Mouse (Mus musculus) intestine, embryonic 16.5 days (tissue): ENCODE measurements around the gene Gm9821. TPM values are rescaled to one million over a fixed set of nuclear protein-coding genes. Genes with fewer than 3 reads are reported as not detected.
A peak's percentile ranks its signal among the peaks of the same experiment; 100 is the strongest.

Source experiments
- ATAC-seq: fragments of 200-750 bp; cut with Nextera tagmentation; 2 replicates; pipeline ENCODE4 v1.8.0; 2017; ENCODE audit warnings: moderate TSS enrichment, moderate library complexity
- H3K27ac ChIP-seq: fragments of 300-500 bp; sonication (generic); 2 replicates; pipeline ENCODE4 v1.5.1; 2014; ENCODE audit warnings: mild to moderate bottlenecking, low read length
- H3K27me3 ChIP-seq: fragments of 300-500 bp; sonication (generic); replicated peaks from 2 replicates; pipeline ENCODE4 v1.6.1; 2014; ENCODE audit warnings: low read length, control low read depth, mixed read lengths; ENCODE audit not compliant: control insufficient read depth, insufficient read depth
- H3K36me3 ChIP-seq: fragments of 300-500 bp; sonication (generic); 2 replicates; pipeline ENCODE4 v1.6.1; 2014; ENCODE audit warnings: low read length, control low read depth; ENCODE audit not compliant: control insufficient read depth, insufficient read depth
- H3K4me1 ChIP-seq: fragments of 300-500 bp; sonication (generic); 2 replicates; pipeline ENCODE4 v1.6.1; 2014; ENCODE audit warnings: low read length, control low read depth, mixed read lengths; ENCODE audit not compliant: control insufficient read depth, insufficient read depth
- H3K4me2 ChIP-seq: fragments of 300-500 bp; sonication (generic); 2 replicates; pipeline ENCODE4 v1.6.1; 2014; ENCODE audit warnings: low read depth, low read length, control low read depth
- H3K4me3 ChIP-seq: fragments of 300-500 bp; sonication (generic); 2 replicates; pipeline ENCODE4 v1.5.1; 2014; ENCODE audit warnings: mild to moderate bottlenecking, low read length
- H3K9ac ChIP-seq: fragments of 300-500 bp; sonication (generic); 2 replicates; pipeline ENCODE4 v1.6.1; 2014; ENCODE audit warnings: low read depth, low read length
- H3K9me3 ChIP-seq: fragments of 300-500 bp; sonication (generic); 2 replicates; pipeline ENCODE4 v1.6.1; 2016; ENCODE audit warnings: low read length, control low read depth; ENCODE audit not compliant: control insufficient read depth
- WGBS: fragments of 180-500 bp; shearing (Covaris S2); extraction: QIAGEN DNeasy Blood & Tissue Kit; methylation state at CpG from one replicate; pipeline ENCODE4 v1.1.7; 2014; 5-methylcytosine and 5-hydroxymethylcytosine counted together
- polyA plus RNA-seq: library from polyadenylated mRNA; unstranded; fragments of >200 nt; fragmentation: Nextera tagmentation; extraction: Ambion mirVana; gene quantifications from 2 replicates; pipeline ENCODE4 v1.2.1, GENCODE M21; 2015

The Gm9821 gene
- polyA plus RNA-seq, 1 experiment from 2014 or later, result 0.28 TPM

- ATAC-seq, result no peak
- Histone ChIP-seq H3K4me1 (peaks cover 71% of the 10 kb centered on the region), H3K36me3 (no peaks in the 10 kb centered on the region), H3K4me2 (peak overlapping the region; percentile 74; the same call in 1 of the 2 replicates), H3K9me3 (no peaks in the 10 kb centered on the region), H3K27ac (peak overlapping the region; percentile 2; the same call in 1 of the 2 replicates), H3K4me3 (no peak overlapping the region), H3K27me3 (no peaks in the 10 kb centered on the region), H3K9ac (0 out of 2 replicates have a peak overlapping the region, but pooled peaks have one; percentile 61)
- WGBS, result 90% methylated on average over 5 of the region's 5 CpGs
Observed at GRCm38 (mm10) chr2:91960459-91960858, 15.0 kb downstream of the Gm9821 start.

- peak overlapping the region; percentile 91 for H3K4me3 ChIP-seq
- no peaks in the 10 kb centered on the region for H3K36me3 ChIP-seq
- ATAC-seq, result peak; percentile 79
- peak overlapping the region; percentile 74 for H3K4me2 ChIP-seq
- peak overlapping the region; percentile 92 for H3K27ac ChIP-seq
- peaks cover 58% of the 10 kb centered on the region for H3K4me1 ChIP-seq
- no peaks in the 10 kb centered on the region for H3K27me3 ChIP-seq
- peak overlapping the region; percentile 98 for H3K9ac ChIP-seq
- WGBS, result 37% methylated on average over 4 of the region's 4 CpGs
- H3K9me3 ChIP-seq, result no peaks in the 10 kb centered on the region
Observed at GRCm38 (mm10) chr2:91961901-91962761, 16.6 kb downstream of the Gm9821 start.

- Histone ChIP-seq H3K4me3 (peak overlapping the region; percentile 91), H3K9me3 (no peaks in the 10 kb centered on the region), H3K4me1 (peaks cover 53% of the 10 kb centered on the region), H3K4me2 (peak overlapping the region; percentile 74), H3K27ac (peak overlapping the region; percentile 87), H3K36me3 (no peaks in the 10 kb centered on the region), H3K9ac (peak overlapping the region; percentile 98), H3K27me3 (no peaks in the 10 kb centered on the region)
- under 1% methylated on average over 39 of the region's 39 CpGs for WGBS
- peak; percentile 3; the same call in 1 of the 2 replicates for ATAC-seq
Observed at GRCm38 (mm10) chr2:91962864-91963401, 17.4 kb downstream of the Gm9821 start.

- Histone ChIP-seq H3K4me1 (peaks cover 55% of the 10 kb centered on the region), H3K4me3 (peak overlapping the region; percentile 91), H3K9ac (peak overlapping the region; percentile 98), H3K36me3 (no peaks in the 10 kb centered on the region), H3K27ac (peak overlapping the region; percentile 87), H3K9me3 (no peaks in the 10 kb centered on the region), H3K27me3 (no peaks in the 10 kb centered on the region), H3K4me2 (peak overlapping the region; percentile 74)
- ATAC-seq, result peak; percentile 89
- WGBS, result under 1% methylated on average over 28 of the region's 57 CpGs
Observed at GRCm38 (mm10) chr2:91963443-91963932, 18.0 kb downstream of the Gm9821 start.

- WGBS, result 70% methylated on average over 3 of the region's 3 CpGs
Observed at GRCm38 (mm10) chr2:91964610-91965204, 19.2 kb downstream of the Gm9821 start.

GRCm38 (mm10) chr2:91965417-91965816 lies 19.9 kb downstream of the Gm9821 start:
- peaks cover 35% of the 10 kb centered on the region for H3K4me1 ChIP-seq
- H3K36me3 ChIP-seq, result no peaks in the 10 kb centered on the region
- H3K4me2 ChIP-seq, result peak overlapping the region; percentile 43
- H3K27me3 ChIP-seq, result no peaks in the 10 kb centered on the region
- H3K9me3 ChIP-seq, result no peaks in the 10 kb centered on the region
- 18% methylated on average over 20 of the region's 20 CpGs for WGBS
- peak overlapping the region; percentile 91 for H3K4me3 ChIP-seq
- no peak for ATAC-seq
- H3K9ac ChIP-seq, result peak overlapping the region; percentile 41
- H3K27ac ChIP-seq, result peak overlapping the region; percentile 63

More at GRCm38 (mm10) chr2:91964610-91965204, 19.2 kb downstream of the Gm9821 start:
- H3K4me2 ChIP-seq, result peak overlapping the region; percentile 51
- peak overlapping the region; percentile 64 for H3K27ac ChIP-seq
- H3K9ac ChIP-seq, result peak overlapping the region; percentile 41
- ATAC-seq, result no peak
- peak overlapping the region; percentile 91 for H3K4me3 ChIP-seq
- H3K36me3 ChIP-seq, result no peaks in the 10 kb centered on the region
- no peaks in the 10 kb centered on the region for H3K27me3 ChIP-seq
- peaks cover 42% of the 10 kb centered on the region for H3K4me1 ChIP-seq
- H3K9me3 ChIP-seq, result no peaks in the 10 kb centered on the region

GRCm38 (mm10) chr2:91966367-91966766 lies 20.9 kb downstream of the Gm9821 start:
- no peak for ATAC-seq
- H3K36me3 ChIP-seq, result no peaks in the 10 kb centered on the region
- no peak overlapping the region for H3K4me2 ChIP-seq
- no peak overlapping the region for H3K27ac ChIP-seq
- H3K27me3 ChIP-seq, result no peaks in the 10 kb centered on the region
- peaks cover 33% of the 10 kb centered on the region for H3K4me1 ChIP-seq
- no peak overlapping the region for H3K9ac ChIP-seq
- H3K4me3 ChIP-seq, result no peak overlapping the region
- H3K9me3 ChIP-seq, result no peaks in the 10 kb centered on the region
- WGBS, result 78% methylated on average over 5 of the region's 5 CpGs

GRCm38 (mm10) chr2:91967962-91968361 lies 22.5 kb downstream of the Gm9821 start:
- ATAC-seq, result no peak
- peak overlapping the region; percentile 80 for H3K27ac ChIP-seq

More at GRCm38 (mm10) chr2:91967962-91968361, 22.5 kb downstream of the Gm9821 start:
- WGBS, result 38% methylated on average over 11 of the region's 11 CpGs
- peaks cover 33% of the 10 kb centered on the region for H3K4me1 ChIP-seq
- H3K36me3 ChIP-seq, result no peaks in the 10 kb centered on the region
- H3K9me3 ChIP-seq, result no peaks in the 10 kb centered on the region
- no peak overlapping the region for H3K4me3 ChIP-seq
- H3K27me3 ChIP-seq, result no peaks in the 10 kb centered on the region
- 0 out of 2 replicates have a peak overlapping the region, but pooled peaks have one; percentile 11 for H3K4me2 ChIP-seq
- peak overlapping the region; percentile 36 for H3K9ac ChIP-seq
